Mouse (Mus musculus): ENCODE measurements around the gene Ccl6.
A peak's percentile ranks its signal among the peaks of the same experiment; 100 is the strongest.
"Not testable (repeated sequence)": the region's sequence is repeated elsewhere in the genome, so short reads cannot be mapped to it uniquely, and the experiment has no call there.

The Ccl6 gene

DNA sequence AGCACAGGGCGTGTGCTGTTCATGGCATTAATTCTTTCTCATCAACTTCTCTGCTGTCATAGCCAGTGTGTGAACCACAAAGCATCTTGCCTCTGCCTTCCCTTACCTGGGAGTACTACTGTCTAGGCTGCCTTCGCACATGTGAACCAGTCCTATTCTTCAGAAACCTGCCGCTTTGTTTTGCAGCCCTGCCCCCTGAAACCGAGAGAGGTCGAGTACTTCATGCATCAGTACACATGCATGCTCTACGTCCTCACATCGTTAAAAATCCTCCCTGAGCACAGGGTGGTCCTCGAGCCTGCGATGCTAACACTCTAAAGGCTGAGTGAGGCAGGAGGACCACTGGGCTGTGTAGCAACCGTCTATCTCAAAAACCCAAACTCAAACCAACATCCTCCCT is 35.8 kb downstream of the Ccl6 start:
- no peak for DNase-seq (ENCODE audit: low spot score)

DNA sequence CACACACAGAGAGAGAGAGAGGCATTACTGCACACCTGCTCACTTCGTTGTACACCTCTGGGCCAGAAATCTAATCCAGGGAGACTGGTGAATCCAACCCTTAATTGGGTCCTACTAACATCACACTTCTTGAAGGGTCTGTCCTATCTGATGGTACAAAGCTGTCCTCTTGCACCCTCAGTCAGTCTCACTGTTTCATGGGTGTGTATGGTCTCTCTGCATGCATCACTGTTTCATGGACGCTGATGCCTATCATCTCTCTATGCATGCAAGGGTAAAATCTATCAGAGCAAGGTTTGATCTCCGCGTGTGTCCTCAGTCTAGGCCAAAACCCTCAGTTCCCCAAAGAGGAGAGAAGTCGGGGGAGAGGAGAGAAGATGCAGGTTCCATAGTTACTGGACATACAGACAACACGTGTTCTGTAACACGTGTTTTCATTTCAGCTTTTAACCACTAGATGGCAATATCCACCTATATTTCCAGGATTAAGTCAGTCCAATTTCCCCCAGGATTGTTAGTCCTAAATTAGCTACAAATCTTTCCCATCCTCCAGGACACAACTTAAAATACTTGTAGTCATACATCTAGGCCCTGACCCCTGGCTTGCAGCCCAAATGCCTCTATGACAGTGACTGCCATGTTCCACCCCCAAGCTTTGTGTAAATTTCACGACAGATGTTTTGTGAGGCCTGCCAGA is 36.7 kb downstream of the Ccl6 start:
- peak; percentile 81 for DNase-seq (ENCODE audit: low spot score)

DNA sequence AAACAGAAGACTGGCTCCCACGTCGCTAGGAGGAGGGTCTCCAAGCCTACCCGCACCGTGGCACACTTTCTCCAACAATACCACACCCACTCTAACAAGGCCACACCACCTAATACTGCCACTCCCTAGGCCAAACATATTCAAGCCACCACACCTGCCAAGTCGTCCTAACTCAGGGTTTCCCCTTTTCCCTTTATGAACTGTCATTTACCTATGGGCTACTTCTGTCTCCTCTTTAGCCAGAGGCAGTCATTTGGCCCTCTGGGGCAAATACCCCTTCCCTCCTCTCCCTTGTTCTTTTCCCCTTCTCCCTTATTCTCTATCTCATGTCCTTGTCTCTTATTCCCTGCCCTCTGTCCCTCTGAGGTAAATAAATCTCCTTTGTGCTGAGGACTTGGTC is 41.2 kb downstream of the Ccl6 start:
- DNase-seq (ENCODE audit: low spot score), result no peak

DNA sequence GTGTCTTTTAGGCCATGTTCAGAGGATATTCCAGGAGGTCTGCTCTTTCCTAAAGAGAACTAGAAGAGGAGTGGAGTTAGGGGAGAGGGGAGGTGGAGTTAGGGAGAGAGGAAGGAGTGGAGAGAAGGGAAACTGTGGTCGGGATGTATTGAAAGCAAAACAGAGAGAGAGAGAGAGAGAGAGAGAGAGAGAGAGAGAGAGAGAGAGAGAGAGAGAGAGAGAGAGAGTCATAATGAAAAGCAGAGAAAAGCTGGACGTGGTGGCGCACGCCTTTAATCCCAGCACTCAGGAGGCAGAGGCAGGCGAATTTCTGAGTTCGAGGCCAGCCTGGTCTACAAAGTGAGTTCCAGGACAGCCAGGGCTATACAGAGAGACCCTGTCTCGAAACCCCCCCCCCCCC is 41.9 kb downstream of the Ccl6 start:
- not testable (repeated sequence) for DNase-seq (ENCODE audit: low spot score)

DNA sequence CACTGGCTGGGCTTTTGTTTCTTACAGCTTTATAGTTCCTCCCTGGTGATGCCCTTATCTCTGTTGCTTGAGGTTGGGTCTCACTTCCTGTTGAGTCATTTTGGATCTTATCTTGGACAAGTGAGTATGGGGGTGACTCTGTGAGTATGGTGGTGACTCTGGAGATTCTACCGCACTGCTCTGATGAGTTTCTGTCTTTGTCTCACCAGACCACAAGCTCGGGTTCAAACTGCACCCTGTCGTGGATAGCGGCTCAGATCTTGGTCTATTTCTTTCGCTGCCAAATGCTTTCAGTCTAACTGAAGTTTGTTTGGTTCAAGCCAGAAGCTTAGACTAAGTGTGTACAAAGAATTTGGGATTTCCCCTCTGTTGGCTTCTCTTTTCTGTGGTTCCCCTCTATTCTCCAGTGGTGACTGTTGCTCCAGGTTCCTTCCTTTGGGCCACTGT is 42.7 kb downstream of the Ccl6 start:
- no peak for DNase-seq (ENCODE audit: low spot score)

DNA sequence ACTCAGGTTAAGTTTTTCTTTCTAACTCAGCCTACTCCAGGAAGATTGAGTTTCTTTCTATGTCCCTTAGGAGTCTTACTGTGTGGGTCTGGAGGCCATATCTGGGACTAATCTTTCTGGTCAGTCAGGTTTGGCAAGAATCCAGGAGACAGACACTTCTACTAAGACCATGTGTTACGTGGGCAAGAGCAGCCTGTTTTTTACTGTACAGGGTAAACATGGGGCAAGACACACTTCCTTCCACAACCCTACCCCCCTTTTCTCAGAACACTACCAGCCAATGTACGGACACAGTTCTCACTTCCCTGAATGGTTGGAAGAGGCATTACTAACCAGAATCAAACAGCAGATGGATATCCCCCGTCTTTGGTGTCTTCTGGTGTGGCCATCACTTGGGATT is 48.7 kb downstream of the Ccl6 start:
- peak; percentile 71 for DNase-seq (ENCODE audit: low spot score)

DNA sequence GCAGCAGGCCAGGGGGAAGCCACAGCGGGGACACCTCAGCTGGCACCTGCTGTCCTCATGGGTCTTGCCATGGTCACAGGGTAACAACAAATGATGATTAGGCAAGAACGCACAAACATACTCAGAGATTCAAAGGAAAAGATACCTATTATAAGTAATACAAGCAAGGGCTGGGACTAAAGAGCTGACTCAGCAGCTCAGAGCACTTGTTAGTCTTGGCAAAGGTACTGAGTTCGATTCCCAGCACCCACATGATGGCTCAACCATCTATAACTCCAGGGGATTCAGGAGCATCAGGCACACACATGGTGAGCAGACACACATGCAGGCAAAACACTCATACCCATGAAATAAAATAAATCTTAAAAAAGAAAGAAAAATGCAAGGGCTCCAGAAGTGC is 51.5 kb downstream of the Ccl6 start:
- DNase-seq (ENCODE audit: low spot score), result no peak

DNA sequence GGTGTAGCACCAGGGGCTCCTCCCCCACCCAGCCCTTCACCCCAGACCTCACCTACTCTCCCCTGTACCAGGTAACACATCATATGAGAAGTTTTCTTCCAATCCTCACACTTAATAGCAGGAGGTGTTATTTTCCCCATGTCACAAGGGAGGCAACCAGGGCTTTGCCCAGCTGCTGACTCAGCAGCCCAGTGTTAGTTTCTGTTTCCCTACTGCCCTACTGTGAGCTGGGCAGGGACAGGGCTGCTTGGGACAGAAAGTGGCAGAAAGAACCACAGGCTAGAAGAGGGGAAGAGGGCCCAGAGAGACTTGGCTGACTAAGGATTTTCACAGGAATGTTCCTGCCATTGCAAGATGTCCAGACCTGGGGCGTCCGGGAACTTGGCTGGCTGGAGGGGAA is 52.0 kb downstream of the Ccl6 start:
- no peak for DNase-seq (ENCODE audit: low spot score)

DNA sequence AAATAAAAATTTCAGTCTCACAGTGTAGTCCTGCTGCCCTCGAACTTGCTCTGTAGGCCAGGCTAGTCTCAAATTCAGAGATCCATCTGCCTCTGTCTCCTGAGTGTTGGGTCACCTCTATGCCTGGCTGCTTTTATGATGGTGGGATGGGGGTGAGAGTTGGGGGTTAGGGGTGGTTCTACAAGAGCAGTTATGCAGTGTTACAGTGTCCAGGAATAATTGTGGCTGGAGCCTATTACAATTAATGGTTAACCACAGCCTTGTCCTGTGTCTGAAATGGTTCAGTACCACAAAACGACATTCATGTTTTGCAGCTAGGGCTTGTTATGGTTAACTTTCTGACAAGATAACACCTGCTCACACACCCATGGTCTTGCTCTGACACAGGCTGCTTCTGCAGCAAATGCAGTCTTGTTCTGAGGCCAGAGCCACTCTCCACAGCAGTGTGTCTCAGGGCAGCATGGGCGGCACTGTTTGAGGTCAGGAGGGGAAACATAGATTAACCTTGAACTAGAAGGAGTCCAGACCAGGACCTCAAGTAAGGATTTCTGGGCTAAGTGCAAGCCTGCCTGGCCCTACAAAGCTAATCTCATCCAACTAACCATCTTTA is 54.1 kb downstream of the Ccl6 start:
- no peak for DNase-seq (ENCODE audit: low spot score)

Measured in MN1 (cell line).